Mouse (Mus musculus) right cerebral cortex, postnatal 36 days (tissue): ENCODE data around the gene Itpripl1.
"Not testable (repeated sequence)": the region's sequence is repeated elsewhere in the genome, so short reads cannot be mapped to it uniquely, and the experiment has no call there.

Experiments used
- DNase-seq, 2 experiments: peaks; one replicate each; pipeline ENCODE4 v3.0.0; 2022; ENCODE audit warnings: low spot score in 2 of 2, mixed read lengths in 1 of 2

Gene Itpripl1

DNA sequence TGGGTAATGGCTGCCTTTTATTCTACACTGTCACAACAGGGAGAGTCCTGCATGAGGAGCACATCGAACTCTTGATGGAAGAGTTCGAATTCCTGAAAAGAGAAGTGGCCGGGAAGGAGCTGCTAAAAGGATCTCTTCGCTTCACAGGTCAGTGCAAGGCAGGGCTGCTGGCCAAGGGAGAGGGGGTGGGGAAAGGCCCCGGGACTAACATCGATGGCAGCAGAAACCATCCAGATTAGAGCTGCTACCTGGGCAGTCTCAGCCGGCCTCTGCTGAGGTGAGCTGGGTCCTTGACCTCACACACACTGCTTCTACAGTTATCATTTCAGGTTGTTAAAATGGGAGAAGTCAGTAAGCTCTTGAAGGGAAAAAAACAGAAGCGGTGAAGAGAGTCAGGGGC, 51.2 kb downstream of the Itpripl1 start:
- DNase-seq, result no peak

DNA sequence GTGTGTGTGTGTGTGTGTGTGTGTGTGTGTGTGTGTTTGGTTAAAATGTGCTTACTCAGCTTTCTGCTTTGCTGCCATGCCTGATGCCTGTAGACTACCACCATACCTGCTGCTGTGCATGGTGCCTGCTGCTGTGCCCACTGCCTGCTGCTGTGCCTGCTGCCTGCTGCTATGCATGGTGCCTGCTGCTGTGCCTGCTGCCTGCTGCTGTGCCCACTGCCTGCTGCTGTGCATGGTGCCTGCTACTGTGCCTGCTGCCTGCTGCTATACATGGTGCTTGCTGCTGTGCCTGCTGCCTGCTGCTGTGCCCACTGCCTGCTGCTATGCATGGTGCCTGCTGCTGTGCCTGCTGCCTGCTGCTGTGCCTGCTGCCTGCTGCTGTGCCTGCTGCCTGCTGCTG, 53.1 kb downstream of the Itpripl1 start:
- not testable (repeated sequence) for DNase-seq
